Mouse (Mus musculus) right cerebral cortex, adult 18-20 months (tissue): ENCODE results near the gene Lrrc15.
A peak's percentile ranks its signal among the peaks of the same experiment; 100 is the strongest.

Experiments
- DNase-seq: peaks from one replicate; pipeline ENCODE4 v3.0.0; 2022; ENCODE audit warnings: mixed read lengths

The Lrrc15 gene

DNA sequence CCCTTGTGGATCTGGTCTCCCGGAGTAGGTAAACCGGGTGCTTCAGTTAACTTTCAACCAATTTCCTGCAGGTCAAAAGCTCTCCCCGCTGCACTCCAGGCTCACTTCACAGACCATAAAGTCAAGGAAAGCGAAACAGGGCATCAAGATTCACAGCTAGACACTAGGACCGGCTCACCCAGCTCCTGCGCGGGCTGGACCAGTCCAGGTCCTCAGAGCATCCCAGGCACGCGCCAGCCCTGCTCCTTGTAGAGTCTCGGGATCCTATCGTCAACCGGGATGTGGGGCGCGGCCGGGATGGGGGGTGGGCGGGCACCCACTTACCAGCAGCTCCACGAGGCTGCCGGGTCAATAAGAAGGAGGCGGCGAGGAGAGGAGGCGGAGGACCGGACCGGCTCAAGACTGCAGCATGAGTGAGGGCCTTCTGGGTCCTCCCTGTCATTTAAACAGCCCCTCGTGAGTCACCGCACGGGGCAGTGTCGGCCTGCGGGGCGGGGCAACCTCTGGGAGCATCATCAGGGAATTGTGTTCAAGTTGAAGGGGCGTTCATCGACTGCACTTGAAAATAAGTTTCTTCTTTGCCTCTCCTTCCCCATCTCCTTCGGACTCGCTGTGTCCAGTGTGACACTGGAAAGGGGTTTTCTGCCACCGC, at the start of gene Lrrc15:
TSS of gene Lrrc15 (minus strand) at position 413 of the 652 bp plus-strand sequence.
- DNase-seq: no peak

DNA sequence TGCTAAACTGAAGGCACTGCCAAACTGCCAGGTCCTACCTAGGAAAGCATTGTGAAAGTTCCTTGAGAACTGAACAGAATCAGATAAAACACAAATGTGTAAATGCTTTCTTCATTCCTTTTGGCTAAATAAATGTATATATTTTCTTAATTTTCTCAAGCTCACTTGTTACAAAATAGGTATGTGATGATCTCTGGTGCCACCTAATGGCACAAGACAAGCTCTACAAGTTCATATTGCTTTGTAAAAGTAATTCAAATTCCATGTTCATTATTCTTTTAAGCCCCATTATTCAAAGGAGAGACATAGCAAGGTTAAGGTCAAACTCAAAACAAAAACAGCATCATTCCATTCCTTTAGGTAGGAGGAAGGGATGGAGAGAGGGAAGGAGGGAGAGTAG, 31.2 kb upstream of the Lrrc15 start:
- DNase-seq: no peak

DNA sequence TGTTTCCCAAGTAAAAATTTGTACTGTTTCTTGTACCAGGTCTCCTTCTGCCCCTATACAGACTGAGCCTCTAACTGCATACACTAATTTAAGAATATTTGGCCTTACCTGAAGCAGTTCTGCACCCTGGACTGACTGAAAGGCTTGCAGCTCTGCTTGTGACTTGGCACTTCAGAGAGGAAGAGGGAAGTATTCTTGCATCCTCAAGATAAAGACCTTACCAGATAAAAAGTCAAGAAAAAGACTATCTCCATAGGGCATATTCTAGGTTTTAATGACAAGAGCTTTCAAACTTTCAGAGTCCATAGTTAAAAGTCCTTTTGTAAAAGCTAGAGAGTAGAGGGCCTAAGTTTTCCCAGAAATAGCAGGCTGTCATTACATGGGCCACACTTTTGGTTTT, 27.6 kb upstream of the Lrrc15 start, which contains the start of gene Gp5:
TSS of gene Gp5 (minus strand) at position 133 of the 400 bp plus-strand sequence.
- no peak for DNase-seq

DNA sequence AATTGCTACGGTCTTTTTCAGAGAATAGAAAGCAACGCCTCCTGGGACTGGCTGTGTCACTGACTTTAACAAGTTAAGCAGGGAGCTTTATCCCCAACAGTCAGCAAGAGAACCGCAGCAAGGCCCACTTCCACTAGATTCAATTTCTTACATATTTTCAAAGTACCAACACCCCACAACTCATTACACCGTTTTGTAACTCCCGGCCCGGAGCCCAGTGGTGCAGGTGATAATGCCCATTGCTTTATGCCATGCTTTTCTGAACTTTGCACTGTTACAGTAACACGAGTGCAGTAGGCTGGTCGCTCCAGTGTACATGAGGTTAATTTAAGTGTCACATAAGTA, 27.1 kb upstream of the Lrrc15 start:
- no peak for DNase-seq

DNA sequence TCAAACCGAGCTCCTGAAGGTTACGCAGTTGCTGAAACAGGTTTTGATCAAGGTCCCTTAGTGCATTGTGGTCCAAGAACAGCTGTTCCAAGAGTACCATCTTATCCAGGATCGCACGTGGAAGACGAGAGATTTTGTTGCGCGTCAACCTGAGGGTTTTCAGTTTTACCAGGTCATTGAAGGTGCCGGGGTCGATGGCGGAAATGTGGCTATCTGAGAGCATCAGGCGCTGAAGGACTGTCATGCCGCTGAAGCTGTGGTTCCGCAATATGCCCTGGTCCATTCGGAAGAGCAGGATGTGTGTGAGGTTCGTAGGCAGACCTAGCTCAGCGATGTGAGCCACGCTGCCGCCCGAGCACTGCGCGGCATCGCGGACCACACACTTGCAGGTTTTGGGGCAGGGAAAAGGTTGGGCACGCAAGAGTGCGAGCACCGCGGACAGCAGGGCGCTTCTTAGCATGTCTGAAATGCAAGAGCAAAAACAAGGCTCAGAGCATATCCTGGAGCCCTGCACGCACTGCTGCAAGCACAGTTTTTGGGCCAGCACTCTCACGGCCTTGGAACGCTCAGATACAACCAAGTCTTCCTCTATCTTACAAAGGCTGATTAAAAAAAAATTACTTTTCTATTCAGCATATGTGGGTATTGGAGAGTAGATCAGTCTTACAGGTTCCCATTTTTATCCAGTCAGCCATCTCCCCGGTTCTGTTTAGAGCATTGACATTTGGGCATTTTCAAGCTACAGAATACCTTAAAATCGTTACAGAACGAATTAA, 26.5 kb upstream of the Lrrc15 start:
- DNase-seq: no peak

DNA sequence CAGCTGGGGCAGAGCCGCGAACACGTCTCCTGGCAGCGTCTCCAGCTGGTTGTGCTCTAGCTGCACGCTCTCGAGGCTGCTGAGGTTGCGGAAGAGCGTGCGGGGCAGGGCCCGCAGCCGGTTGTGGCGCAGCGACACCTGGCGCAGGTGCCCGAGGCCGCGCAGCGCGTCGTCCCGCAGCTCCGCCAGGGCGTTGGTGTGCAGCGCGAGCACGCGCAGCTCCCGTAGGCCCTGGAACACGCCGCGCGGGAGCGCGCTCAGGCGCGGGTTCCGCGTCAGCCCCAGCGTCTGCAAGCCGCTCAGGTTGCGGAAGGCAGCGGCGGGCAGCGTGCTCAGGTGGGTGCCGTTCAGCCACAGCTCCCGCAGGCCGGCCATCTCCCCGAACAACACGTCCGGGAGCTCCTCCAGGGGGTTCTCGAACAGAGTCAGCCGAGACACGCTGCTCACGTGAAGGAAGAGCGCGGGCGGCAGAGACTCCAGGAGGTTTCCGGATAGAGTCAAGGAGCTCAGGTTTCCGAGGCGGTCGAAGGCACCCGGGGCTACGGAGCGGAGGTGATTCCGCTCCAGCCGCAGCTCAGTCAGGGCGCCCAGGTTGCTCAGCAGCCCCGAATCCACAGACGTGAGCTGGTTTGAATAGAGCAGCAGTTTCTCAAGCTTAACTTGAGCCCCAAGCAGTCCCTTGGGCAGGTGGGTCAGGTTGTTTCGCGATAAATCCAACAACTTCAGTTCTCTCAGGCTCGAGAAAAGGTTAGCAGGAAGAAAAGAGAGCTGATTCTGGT, 25.7 kb upstream of the Lrrc15 start:
- DNase-seq: peak; percentile 82

DNA sequence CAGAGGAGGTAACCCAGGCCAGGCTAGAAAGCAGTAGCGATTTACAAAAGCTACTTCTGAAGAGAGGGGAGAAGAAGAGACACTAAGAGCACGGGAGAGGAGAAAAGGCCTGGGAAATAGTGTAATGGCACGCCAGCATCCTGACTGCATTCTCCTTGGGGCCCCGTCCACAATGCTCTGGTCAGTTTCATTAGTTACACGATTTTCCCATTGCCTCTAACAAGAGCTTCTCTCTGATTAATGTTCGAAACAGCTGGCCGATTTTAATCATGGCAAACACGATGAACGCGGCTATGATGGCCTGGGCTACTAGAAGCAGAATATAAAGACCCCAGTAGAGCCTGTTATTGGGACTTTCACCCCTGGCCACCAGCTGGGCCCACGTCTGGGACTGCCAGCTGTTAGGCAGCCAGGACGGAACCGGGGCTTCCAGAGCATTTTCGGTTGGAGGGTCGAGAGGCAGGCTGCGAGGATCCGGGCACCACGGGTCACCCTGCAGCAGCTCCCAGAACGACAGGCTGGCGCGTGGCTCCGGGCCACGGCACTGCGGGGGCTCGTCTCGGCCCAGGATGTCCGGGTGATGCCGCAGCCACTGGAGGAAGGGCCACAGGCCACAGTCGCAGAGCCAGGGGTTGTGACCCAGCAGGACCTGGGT, 25.0 kb upstream of the Lrrc15 start:
- peak; percentile 14 for DNase-seq

DNA sequence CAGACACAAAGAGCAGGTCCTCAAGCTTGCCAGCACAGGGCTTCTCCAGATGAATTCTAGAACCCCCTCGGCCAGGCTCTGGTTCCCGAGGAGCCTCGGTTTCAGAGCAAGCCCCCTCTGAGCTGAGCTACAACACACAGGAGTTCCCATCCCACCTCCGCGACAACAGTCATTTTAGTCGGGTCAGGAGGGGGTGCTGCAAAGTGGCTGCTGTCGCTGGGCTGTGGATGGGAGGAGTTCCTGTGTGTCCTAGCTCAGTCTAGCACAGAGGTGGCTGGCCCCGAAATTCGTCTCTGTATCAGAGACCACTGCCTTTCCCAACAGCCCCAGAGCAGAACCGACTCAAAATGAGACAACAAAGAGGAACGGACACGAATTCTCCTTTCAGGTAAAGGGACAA, 24.2 kb upstream of the Lrrc15 start:
- DNase-seq: no peak

DNA sequence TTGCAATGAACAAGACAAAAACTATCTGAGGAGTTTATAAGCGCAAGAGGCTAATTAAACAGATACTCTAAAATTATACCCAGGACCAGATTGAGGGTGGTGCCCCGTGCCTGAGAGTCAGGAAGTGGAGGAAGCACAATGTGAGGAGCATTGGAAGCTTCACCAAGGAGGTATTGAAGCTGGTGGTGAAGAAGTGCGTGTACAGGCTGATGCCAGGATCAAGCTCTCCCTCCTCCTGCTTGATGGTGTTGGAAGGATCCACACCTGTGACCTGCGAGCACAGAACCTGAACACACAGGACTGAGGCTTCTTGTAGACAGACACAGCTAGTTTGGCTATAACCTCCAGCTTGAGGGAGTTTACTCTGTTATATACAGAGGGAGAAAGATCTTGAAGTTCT, 23.0 kb upstream of the Lrrc15 start:
- no peak for DNase-seq

DNA sequence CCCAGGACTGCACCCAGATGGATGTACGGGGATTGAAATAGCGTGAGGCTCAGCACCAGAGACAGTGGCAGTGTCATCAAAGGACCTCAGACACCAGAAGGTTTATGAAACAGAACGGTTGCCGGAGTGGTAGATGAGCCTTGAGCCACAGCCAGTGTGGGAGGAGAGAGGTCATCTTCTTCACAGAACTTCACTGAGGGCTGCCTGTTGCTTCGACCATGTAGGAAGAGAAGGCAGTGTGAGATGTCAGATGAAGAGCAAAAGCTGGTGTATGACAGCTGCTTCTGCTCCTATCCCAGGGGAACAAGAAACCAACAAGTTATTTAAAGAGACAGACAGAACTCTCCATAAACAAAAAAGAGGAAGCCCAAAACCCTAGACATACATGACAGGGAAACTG, 21.2 kb upstream of the Lrrc15 start:
- DNase-seq: no peak

DNA sequence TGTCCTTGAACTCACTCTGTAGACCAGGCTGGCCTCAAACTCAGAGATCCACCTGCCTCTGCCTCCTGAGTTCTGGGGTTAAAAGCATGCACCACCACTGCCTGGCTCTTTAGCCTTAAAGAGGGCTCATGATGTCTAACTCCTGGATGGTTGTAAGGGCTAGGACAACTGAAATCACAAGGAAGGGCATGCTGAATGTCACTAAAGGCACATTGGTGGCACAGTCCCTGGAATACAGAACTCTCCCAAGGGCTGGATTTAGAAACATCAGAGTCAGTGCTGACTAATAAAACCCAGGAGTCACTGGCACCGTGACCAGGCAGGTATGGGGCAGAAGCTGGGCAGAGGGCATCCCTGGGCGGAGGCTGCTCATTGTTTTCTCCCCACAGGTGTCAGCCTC, 20.4 kb upstream of the Lrrc15 start:
- no peak for DNase-seq

DNA sequence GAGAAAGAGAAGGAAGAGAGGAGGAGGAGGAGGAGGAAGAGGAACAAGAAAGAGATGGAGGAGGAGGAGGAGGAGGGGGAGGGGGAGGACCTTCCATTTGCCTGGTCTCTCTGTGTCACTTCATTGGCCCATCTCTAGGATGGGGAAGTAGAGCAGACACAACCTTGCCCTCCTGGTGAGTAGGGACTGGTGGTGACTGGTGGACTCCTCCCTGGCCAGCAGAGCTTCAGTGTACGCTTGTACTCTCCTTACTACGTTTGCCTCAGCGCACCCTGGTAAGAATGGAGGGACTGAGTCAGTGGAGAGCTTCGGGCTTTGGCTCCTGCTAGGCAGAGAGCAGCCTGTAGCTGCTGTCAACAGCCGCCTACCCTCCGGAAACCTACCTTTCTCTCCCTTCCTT, 19.6 kb upstream of the Lrrc15 start:
- no peak for DNase-seq

DNA sequence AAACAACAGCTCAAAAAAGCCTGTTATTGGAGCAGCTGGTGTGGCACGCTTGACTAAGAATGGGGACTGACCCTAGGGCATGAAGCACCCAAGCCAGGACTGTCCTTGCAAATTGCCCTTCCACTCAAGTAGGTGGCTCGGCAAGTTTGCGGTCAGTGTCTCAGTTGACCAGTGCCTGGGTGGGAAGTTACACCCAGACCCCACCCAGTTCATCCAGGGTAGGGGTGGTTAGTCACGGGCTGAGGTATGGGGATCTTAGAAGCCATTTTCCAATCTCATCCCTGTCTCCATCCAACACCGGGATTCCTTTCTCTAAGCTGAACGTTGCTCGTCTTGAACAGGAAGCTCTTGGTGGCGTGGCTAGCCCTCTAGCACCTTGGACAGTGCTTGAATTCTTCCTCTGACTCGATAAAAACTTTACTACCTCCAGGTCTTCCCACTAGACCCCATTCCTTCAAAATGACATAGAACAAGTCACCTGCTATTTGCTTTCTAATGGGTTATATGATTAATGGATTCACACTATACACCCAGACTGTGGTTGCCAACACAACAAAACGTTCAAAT, 16.7 kb upstream of the Lrrc15 start:
- no peak for DNase-seq

DNA sequence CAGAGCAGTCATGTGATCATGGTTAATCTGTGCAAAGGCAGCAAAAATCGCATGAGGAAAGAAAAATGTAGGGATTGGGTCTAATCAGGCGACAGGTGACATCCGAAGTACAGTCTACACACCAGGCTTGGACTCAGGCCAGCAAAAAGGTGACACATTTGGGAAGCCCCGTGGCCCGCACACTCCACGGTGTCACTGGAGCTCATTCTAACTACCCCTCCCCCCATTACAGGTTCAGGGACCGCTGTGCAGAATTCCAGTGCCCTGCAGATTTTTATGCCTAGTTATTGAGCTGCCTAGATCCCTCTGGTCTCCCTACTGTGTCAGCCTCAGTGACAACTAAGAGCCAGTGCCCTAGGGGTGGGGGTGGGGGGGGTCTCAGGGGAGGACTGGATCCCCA, 14.4 kb upstream of the Lrrc15 start:
- DNase-seq: no peak

DNA sequence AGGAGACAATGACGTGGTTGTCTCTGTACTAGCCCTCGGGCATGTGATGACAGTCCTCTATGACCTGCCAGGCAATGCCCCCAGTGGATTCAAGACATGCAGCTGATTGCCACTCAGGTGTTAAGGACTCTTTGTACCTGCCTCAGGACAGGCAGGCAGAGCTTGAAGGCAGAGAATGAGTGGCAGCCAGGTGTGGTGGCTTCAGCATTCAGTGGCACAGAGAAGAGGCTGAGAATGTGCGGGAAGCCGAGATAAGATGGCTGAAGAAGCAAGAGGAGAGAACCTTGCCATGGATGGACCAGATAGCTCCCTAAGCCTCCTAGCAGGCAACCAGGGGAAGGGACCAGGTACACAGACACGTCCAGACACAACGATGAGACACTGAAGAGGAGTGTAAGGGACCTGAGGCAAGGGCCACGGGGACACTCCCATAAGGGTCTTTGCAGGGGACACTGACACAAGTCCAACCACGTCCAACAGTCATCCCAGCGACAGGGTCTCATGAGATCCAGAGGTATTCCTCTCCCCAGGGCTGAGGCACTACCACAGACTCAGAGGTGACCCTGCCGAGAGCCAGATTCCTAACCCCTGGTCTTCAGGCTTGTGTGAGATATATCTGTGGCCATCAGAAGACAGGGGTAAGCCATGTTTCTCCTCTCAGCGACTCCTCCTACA, 13.7 kb upstream of the Lrrc15 start:
- no peak for DNase-seq

DNA sequence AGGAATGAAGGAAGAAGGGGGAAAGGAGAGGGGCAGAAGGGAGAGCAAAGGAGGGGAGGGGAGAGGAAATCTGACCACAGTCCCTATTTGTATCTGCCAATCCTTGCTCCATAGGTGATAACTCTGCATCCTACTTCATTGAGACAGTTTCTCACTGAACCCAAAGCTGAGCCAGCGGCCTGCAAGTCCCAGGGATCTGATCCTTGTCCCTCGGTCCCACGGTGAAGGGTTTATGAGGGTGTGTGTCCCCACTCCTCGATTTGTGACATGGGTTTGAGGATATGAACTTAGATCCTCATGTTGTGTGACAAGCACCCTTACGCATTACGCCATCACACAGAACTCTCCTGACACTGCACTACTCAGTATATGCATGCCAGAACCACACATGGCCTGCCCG, 12.1 kb upstream of the Lrrc15 start:
- no peak for DNase-seq

DNA sequence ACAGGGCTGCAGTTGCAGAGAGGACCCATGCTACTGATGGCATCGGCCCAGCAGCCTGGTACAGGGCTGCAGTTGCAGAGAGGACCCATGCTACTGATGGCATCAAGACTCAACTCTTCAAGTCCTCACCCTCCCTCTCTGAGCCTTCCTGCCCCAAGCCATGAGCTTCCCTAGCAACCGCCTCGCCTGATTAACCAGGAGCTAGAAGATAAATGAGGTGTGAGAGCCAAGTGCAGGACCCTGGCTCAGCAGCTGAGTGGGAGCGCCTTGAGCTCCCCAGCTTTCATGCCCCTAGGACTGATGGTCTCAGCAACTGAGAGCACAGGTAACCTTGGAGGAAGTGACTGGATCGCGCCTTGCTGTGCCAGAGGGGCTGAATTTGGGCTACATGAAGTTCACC, 7.4 kb upstream of the Lrrc15 start:
- DNase-seq: no peak

DNA sequence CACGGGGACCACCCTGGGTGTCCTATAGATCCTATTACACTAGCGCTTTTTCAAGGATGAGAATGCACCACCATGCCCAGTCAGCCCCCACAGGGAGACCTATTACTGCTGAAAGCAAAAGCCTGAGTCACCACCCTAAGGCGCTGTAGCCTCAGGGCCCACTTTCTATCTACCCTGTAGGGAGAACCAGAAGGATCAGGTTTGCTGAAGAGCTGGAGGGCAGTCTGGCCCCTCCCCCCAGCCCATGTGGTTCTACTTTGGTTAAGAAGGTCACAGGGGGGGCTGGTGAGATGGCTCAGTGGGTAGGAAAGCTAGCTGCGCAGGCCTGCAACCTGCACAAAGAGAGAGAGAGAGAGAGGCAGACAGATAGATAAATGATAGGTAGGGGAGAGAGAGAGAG, 2.6 kb upstream of the Lrrc15 start:
- no peak for DNase-seq

DNA sequence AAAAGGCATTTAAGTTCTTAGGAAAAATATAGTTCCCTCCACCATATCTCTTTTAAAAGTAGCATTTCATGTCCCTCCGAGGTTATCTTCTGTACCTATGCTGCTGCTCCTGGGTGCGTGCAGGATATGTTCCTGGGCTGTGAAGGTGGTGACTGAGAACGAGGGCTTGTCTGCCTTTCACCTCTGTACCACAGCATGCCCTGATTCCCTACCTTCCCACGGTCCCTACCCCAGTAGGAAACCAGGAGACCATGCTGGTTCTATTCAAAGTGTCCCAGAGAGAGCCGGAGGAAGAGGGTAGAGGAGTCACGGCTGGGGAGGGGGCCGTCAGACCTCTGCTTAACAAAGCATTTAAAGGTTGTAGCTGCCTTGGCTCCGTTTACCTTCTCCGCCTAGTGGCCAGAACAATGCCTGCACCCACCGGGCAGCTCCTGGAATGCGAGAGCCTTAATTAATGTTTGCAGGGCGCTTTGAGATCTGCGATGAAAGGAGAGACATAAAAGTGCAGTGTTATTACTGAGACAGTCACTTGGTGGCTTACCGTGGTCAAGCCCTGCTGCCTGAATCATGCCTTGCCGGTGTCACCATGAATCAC, 784 bp upstream of the Lrrc15 start:
- no peak for DNase-seq

DNA sequence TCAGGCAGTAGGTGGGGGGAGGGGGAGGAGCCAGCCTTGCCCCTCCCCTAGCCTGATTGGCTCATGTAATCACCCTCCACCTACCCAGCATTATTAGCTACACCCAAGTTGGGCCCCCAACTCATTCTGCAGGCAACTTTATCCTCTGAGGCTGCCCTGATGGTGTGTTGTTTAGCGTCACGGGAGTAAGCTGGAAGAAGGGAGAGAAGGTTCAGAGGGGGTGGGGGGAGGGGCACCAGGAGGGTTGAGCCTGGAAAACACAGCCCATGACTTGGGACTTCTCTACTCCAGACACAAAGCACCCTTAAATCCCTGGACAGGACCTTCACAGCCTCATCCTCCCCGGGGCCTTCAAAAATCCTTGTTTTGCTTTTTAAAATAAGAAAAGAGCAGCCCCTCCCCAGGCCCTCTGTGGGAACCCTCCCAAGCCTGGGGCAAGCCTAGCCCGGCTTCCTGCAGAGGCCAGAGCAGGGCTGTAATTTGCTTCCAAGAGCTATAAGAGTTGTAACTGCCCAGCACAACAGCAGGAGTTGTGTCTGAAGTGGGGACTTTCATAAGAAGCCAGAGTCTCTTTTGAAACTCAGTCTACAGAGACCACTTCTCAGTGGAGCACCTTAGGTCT, 2.3 kb downstream of the Lrrc15 start:
- no peak for DNase-seq

DNA sequence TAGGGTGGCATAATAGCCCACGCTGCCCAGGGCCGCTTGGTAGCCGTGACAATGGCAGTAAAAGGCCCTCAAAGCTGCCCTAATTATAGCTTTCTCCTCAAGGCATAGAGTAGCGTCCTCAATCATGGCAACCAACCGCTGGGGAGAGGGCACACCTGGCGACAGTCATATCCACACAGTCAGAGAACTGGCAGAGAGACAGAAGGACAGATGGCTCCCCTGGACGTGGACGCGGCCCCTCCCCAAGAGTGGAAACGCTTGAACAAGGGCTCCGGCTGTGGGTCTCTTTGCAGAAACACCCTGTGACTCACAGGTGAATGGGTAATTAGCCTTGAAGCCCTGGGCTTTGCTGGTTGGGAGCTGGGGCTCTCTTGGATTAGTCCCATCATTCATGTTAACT, 4.7 kb downstream of the Lrrc15 start:
- no peak for DNase-seq
